Mouse (Mus musculus) megakaryocyte, embryonic 14.5 days (primary cell): Measurements from ENCODE around the gene Cox20. TPM values are rescaled to one million over a fixed set of nuclear protein-coding genes. Genes with fewer than 3 reads are reported as not detected.
"Not testable (repeated sequence)": the region's sequence is repeated elsewhere in the genome, so short reads cannot be mapped to it uniquely, and the experiment has no call there.

ENCODE experiments used
- H3K27me3 ChIP-seq: replicated peaks from 2 replicates; pipeline ENCODE3; 2012; ENCODE audit warnings: inconsistent platforms
- H3K36me3 ChIP-seq: replicated peaks from 2 replicates; pipeline ENCODE3; 2012; ENCODE audit warnings: low read length, inconsistent platforms, mixed read lengths
- H3K4me1 ChIP-seq: 2 replicates; pipeline ENCODE4 v1.6.1; 2012; ENCODE audit warnings: inconsistent platforms
- H3K4me3 ChIP-seq: replicated peaks from 2 replicates; pipeline ENCODE3; 2012; ENCODE audit warnings: moderate library complexity, mild to moderate bottlenecking, inconsistent platforms
- H3K9me3 ChIP-seq: 2 replicates; pipeline ENCODE4 v1.6.1; 2012; ENCODE audit warnings: inconsistent platforms
- FLI1 ChIP-seq: IDR thresholded peaks from 2 replicates; pipeline ENCODE4 v1.6.1; 2012; ENCODE audit warnings: low read length, inconsistent platforms, mixed read lengths
- GATA1 ChIP-seq: IDR thresholded peaks from 3 replicates; pipeline ENCODE4 v1.6.1; 2012; ENCODE audit warnings: mixed read lengths, low read length, inconsistent platforms, borderline replicate concordance
- polyA plus RNA-seq: library from polyadenylated mRNA; stranded (reverse); fragments of >175 nt; gene quantifications from 2 replicates; pipeline ENCODE4 v1.2.3, GENCODE M21; 2012; ENCODE audit warnings: low replicate concordance; ENCODE audit not compliant: insufficient read depth

The Cox20 gene
- polyA plus RNA-seq, 1 experiment, result 17.2 TPM

GRCm38 (mm10) chr1:178294051-178294450 is 24.9 kb upstream of the Cox20 start:
- Histone ChIP-seq H3K4me1 (no peaks in the 10 kb centered on the region; the same call in 1 of the 2 replicates), H3K27me3 (no peaks in the 10 kb centered on the region), H3K36me3 (no peaks in the 10 kb centered on the region), H3K9me3 (0 out of 2 replicates have a peak, but pooled peaks cover 12% of the 10 kb centered on the region), H3K4me3 (no peak overlapping the region)
- TF ChIP-seq GATA1 (no peak), FLI1 (no peak)

GRCm38 (mm10) chr1:178301261-178301660 is 17.7 kb upstream of the Cox20 start:
- H3K4me3 ChIP-seq, H3K27me3 ChIP-seq, H3K4me1 ChIP-seq, H3K36me3 ChIP-seq: not testable (repeated sequence)
- peaks cover 28% of the 10 kb centered on the region for H3K9me3 ChIP-seq

- H3K27me3 ChIP-seq, result no peaks in the 10 kb centered on the region
- H3K9me3 ChIP-seq, result peaks cover 18% of the 10 kb centered on the region
- H3K4me1 ChIP-seq, result no peaks in the 10 kb centered on the region
- TF ChIP-seq FLI1 (no peak), GATA1 (no peak)
- no peak overlapping the region for H3K4me3 ChIP-seq
- peaks cover 3% of the 10 kb centered on the region for H3K36me3 ChIP-seq
Measured at GRCm38 (mm10) chr1:178303425-178303824, 15.5 kb upstream of the Cox20 start.

- TF ChIP-seq GATA1 (no peak), FLI1 (no peak)
- Histone ChIP-seq H3K27me3 (no peaks in the 10 kb centered on the region), H3K36me3 (peaks cover 7% of the 10 kb centered on the region), H3K4me3 (no peak overlapping the region), H3K9me3 (no peaks in the 10 kb centered on the region), H3K4me1 (peaks cover 20% of the 10 kb centered on the region; the same call in 1 of the 2 replicates)
Measured at GRCm38 (mm10) chr1:178309487-178309886, 9.4 kb upstream of the Cox20 start.

- Histone ChIP-seq H3K9me3 (no peaks in the 10 kb centered on the region), H3K36me3 (peaks cover 10% of the 10 kb centered on the region), H3K4me3 (no peak overlapping the region), H3K4me1 (peaks cover 21% of the 10 kb centered on the region; the same call in 1 of the 2 replicates), H3K27me3 (no peaks in the 10 kb centered on the region)
- no peak for TF ChIP-seq GATA1
- no peak for TF ChIP-seq FLI1
Measured at GRCm38 (mm10) chr1:178310128-178310527, 8.8 kb upstream of the Cox20 start.

- Histone ChIP-seq H3K4me1 (peaks cover 37% of the 10 kb centered on the region; the same call in 1 of the 2 replicates), H3K9me3 (no peaks in the 10 kb centered on the region), H3K27me3 (no peaks in the 10 kb centered on the region), H3K4me3 (no peak overlapping the region), H3K36me3 (peaks cover 11% of the 10 kb centered on the region)
- no peak for TF ChIP-seq FLI1
- no peak for TF ChIP-seq GATA1
Measured at GRCm38 (mm10) chr1:178313039-178313597, 5.8 kb upstream of the Cox20 start.

- Histone ChIP-seq H3K27me3 (no peaks in the 10 kb centered on the region), H3K36me3 (peaks cover 8% of the 10 kb centered on the region), H3K9me3 (no peaks in the 10 kb centered on the region), H3K4me1 (peaks cover 36% of the 10 kb centered on the region; the same call in 1 of the 2 replicates), H3K4me3 (no peak overlapping the region)
- TF ChIP-seq FLI1, result no peak
- no peak for TF ChIP-seq GATA1
Measured at GRCm38 (mm10) chr1:178314236-178314635, 4.7 kb upstream of the Cox20 start.

- Histone ChIP-seq H3K27me3 (no peaks in the 10 kb centered on the region), H3K9me3 (no peaks in the 10 kb centered on the region), H3K4me1 (peaks cover 54% of the 10 kb centered on the region), H3K4me3 (peak overlapping the region; percentile 97), H3K36me3 (peaks cover 30% of the 10 kb centered on the region)
- TF ChIP-seq FLI1 (no peak), GATA1 (no peak)
Measured at GRCm38 (mm10) chr1:178317275-178318001, 1.5 kb upstream of the Cox20 start.

GRCm38 (mm10) chr1:178318002-178318388 is 935 bp upstream of the Cox20 start:
- H3K4me1 ChIP-seq, result peaks cover 57% of the 10 kb centered on the region
- no peak for TF ChIP-seq GATA1
- TF ChIP-seq FLI1, result no peak
- H3K36me3 ChIP-seq, result peaks cover 35% of the 10 kb centered on the region
- H3K27me3 ChIP-seq, result no peaks in the 10 kb centered on the region
- H3K4me3 ChIP-seq, result peak overlapping the region; percentile 97
- H3K9me3 ChIP-seq, result no peaks in the 10 kb centered on the region

- H3K4me1 ChIP-seq, result peaks cover 50% of the 10 kb centered on the region
- H3K27me3 ChIP-seq, result no peaks in the 10 kb centered on the region
- TF ChIP-seq FLI1, result no peak
- no peak for TF ChIP-seq GATA1
- peaks cover 50% of the 10 kb centered on the region for H3K36me3 ChIP-seq
- peak overlapping the region; percentile 97 for H3K4me3 ChIP-seq
- H3K9me3 ChIP-seq, result no peaks in the 10 kb centered on the region
Measured at GRCm38 (mm10) chr1:178319295-178320037, 536 bp downstream of the Cox20 start.
